Mouse (Mus musculus) forebrain, embryonic 16.5 days (tissue): ENCODE data around the gene Nceh1. TPM values are rescaled to one million over a fixed set of nuclear protein-coding genes. Genes with fewer than 3 reads are reported as not detected.

ENCODE experiments used
- ATAC-seq: fragments of 200-750 bp; cut with Nextera tagmentation; 2 replicates; pipeline ENCODE4 v1.8.0; 2017; ENCODE audit warnings: mild to moderate bottlenecking, moderate library complexity
- H3K27ac ChIP-seq: fragments of 300-500 bp; sonication (generic); 2 replicates; pipeline ENCODE4 v1.5.1; 2014; ENCODE audit warnings: low read length, control low read depth
- H3K27me3 ChIP-seq: fragments of 300-500 bp; sonication (generic); replicated peaks from 2 replicates; pipeline ENCODE4 v1.6.1; 2014; ENCODE audit warnings: low read length; ENCODE audit not compliant: control insufficient read depth, insufficient read depth
- H3K36me3 ChIP-seq: fragments of 300-500 bp; sonication (generic); 2 replicates; pipeline ENCODE4 v1.6.1; 2014; ENCODE audit not compliant: control insufficient read depth, insufficient read depth
- H3K4me1 ChIP-seq: fragments of 300-500 bp; sonication (generic); replicated peaks from 2 replicates; pipeline ENCODE4 v1.6.1; 2014; ENCODE audit warnings: low read length; ENCODE audit not compliant: control insufficient read depth, insufficient read depth
- H3K4me2 ChIP-seq: fragments of 300-500 bp; sonication (generic); 2 replicates; pipeline ENCODE4 v1.6.1; 2014; ENCODE audit warnings: mild to moderate bottlenecking, low read length, control low read depth
- H3K4me3 ChIP-seq: fragments of 300-500 bp; sonication (generic); replicated peaks from 2 replicates; pipeline ENCODE4 v1.5.1; 2014; ENCODE audit warnings: mild to moderate bottlenecking, low read length, control low read depth
- H3K9ac ChIP-seq: fragments of 300-500 bp; sonication (generic); replicated peaks from 2 replicates; pipeline ENCODE4 v1.6.1; 2014; ENCODE audit warnings: low read depth, low read length, control low read depth
- H3K9me3 ChIP-seq: fragments of 300-500 bp; sonication (generic); 2 replicates; pipeline ENCODE4 v1.6.1; 2016; ENCODE audit warnings: low read length; ENCODE audit not compliant: control insufficient read depth
- WGBS: fragments of 180-500 bp; shearing (Covaris S2); extraction: QIAGEN DNeasy Blood & Tissue Kit; methylation state at CpG from one replicate; pipeline ENCODE4 v1.1.7; 2014; 5-methylcytosine and 5-hydroxymethylcytosine counted together
- polyA plus RNA-seq: library from polyadenylated mRNA; unstranded; fragments of >200 nt; fragmentation: Nextera tagmentation; extraction: Ambion mirVana; gene quantifications from 2 replicates; pipeline ENCODE4 v1.2.1, GENCODE M21; 2015

Gene Nceh1
- polyA plus RNA-seq, 1 experiment from 2014 or later: 8.5 TPM

- Histone ChIP-seq H3K4me1 (peaks cover 12% of the 10 kb centered on the region), H3K27ac (no peak overlapping the region), H3K4me2 (no peak overlapping the region), H3K9me3 (no peaks in the 10 kb centered on the region), H3K27me3 (no peaks in the 10 kb centered on the region), H3K36me3 (no peaks in the 10 kb centered on the region), H3K9ac (no peak overlapping the region), H3K4me3 (no peak overlapping the region)
- no peak for ATAC-seq
- 86% methylated on average over 8 of the region's 9 CpGs for WGBS
These were observed 26.7 kb upstream of the Nceh1 start for GRCm38 (mm10) chr3:27155856-27156593.

GRCm38 (mm10) chr3:27156594-27156949, 26.2 kb upstream of the Nceh1 start:
- Histone ChIP-seq H3K27me3 (no peaks in the 10 kb centered on the region), H3K36me3 (no peaks in the 10 kb centered on the region), H3K9ac (no peak overlapping the region), H3K27ac (no peak overlapping the region), H3K4me2 (no peak overlapping the region), H3K9me3 (no peaks in the 10 kb centered on the region), H3K4me1 (peaks cover 12% of the 10 kb centered on the region), H3K4me3 (no peak overlapping the region)
- ATAC-seq: no peak
- WGBS: 65% methylated on average over 3 of the region's 3 CpGs

- Histone ChIP-seq H3K27me3 (no peaks in the 10 kb centered on the region), H3K9ac (no peak overlapping the region), H3K36me3 (no peaks in the 10 kb centered on the region), H3K4me2 (no peak overlapping the region), H3K9me3 (no peaks in the 10 kb centered on the region), H3K27ac (no peak overlapping the region), H3K4me3 (no peak overlapping the region), H3K4me1 (peaks cover 4% of the 10 kb centered on the region)
- 58% methylated on average over 4 of the region's 4 CpGs for WGBS
- no peak for ATAC-seq
These were observed 23.9 kb upstream of the Nceh1 start for GRCm38 (mm10) chr3:27158910-27159309.

- ATAC-seq: no peak
- WGBS: 89% methylated on average over 6 of the region's 6 CpGs
- no peaks in the 10 kb centered on the region for H3K4me1 ChIP-seq
These were observed 20.9 kb upstream of the Nceh1 start for GRCm38 (mm10) chr3:27161645-27162409.

GRCm38 (mm10) chr3:27162410-27162804, 20.4 kb upstream of the Nceh1 start:
- Histone ChIP-seq H3K27me3 (no peaks in the 10 kb centered on the region), H3K9ac (no peak overlapping the region), H3K9me3 (no peaks in the 10 kb centered on the region), H3K4me1 (no peaks in the 10 kb centered on the region), H3K4me2 (no peak overlapping the region), H3K4me3 (no peak overlapping the region), H3K27ac (no peak overlapping the region), H3K36me3 (no peaks in the 10 kb centered on the region)
- WGBS: 61% methylated on average over 2 of the region's 2 CpGs
- no peak for ATAC-seq

More at GRCm38 (mm10) chr3:27161645-27162409, 20.9 kb upstream of the Nceh1 start:
- no peak overlapping the region for H3K4me2 ChIP-seq
- no peaks in the 10 kb centered on the region for H3K27me3 ChIP-seq
- no peak overlapping the region for H3K4me3 ChIP-seq
- H3K9me3 ChIP-seq: no peaks in the 10 kb centered on the region
- no peak overlapping the region for H3K27ac ChIP-seq
- no peak overlapping the region for H3K9ac ChIP-seq
- H3K36me3 ChIP-seq: no peaks in the 10 kb centered on the region

GRCm38 (mm10) chr3:27165481-27166065, 17.2 kb upstream of the Nceh1 start:
- H3K36me3 ChIP-seq: no peaks in the 10 kb centered on the region
- no peak overlapping the region for H3K9ac ChIP-seq
- WGBS: 87% methylated on average over 3 of the region's 3 CpGs
- no peak overlapping the region for H3K4me3 ChIP-seq
- no peaks in the 10 kb centered on the region for H3K27me3 ChIP-seq
- H3K27ac ChIP-seq: no peak overlapping the region
- ATAC-seq: no peak
- H3K9me3 ChIP-seq: no peaks in the 10 kb centered on the region
- H3K4me1 ChIP-seq: no peaks in the 10 kb centered on the region
- H3K4me2 ChIP-seq: no peak overlapping the region

GRCm38 (mm10) chr3:27170257-27170656, 12.5 kb upstream of the Nceh1 start:
- H3K4me1 ChIP-seq: no peaks in the 10 kb centered on the region
- H3K36me3 ChIP-seq: no peaks in the 10 kb centered on the region
- H3K27ac ChIP-seq: no peak overlapping the region
- no peak overlapping the region for H3K4me3 ChIP-seq
- H3K9me3 ChIP-seq: no peaks in the 10 kb centered on the region
- H3K27me3 ChIP-seq: no peaks in the 10 kb centered on the region
- 55% methylated on average over 1 of the region's 1 CpGs for WGBS
- no peak for ATAC-seq
- H3K9ac ChIP-seq: no peak overlapping the region
- H3K4me2 ChIP-seq: no peak overlapping the region

GRCm38 (mm10) chr3:27179711-27180110, 3.1 kb upstream of the Nceh1 start:
- H3K27me3 ChIP-seq: no peaks in the 10 kb centered on the region
- no peak for ATAC-seq
- H3K4me3 ChIP-seq: no peak overlapping the region
- no peak overlapping the region for H3K27ac ChIP-seq
- no peaks in the 10 kb centered on the region for H3K36me3 ChIP-seq
- H3K9me3 ChIP-seq: no peaks in the 10 kb centered on the region
- no peak overlapping the region for H3K9ac ChIP-seq
- H3K4me1 ChIP-seq: peaks cover 7% of the 10 kb centered on the region
- 87% methylated on average over 8 of the region's 8 CpGs for WGBS
- H3K4me2 ChIP-seq: no peak overlapping the region

GRCm38 (mm10) chr3:27183601-27184175, 923 bp downstream of the Nceh1 start:
- no peaks in the 10 kb centered on the region for H3K9me3 ChIP-seq
- no peaks in the 10 kb centered on the region for H3K36me3 ChIP-seq
- peak overlapping the region; percentile 61 for H3K4me3 ChIP-seq
- no peaks in the 10 kb centered on the region for H3K27me3 ChIP-seq
- 10% methylated on average over 19 of the region's 19 CpGs for WGBS
- no peak overlapping the region for H3K27ac ChIP-seq
- H3K9ac ChIP-seq: peak overlapping the region; percentile 59
- H3K4me2 ChIP-seq: peak overlapping the region; percentile 88
- ATAC-seq: peak; percentile 29; the same call in 1 of the 2 replicates
- peaks cover 7% of the 10 kb centered on the region for H3K4me1 ChIP-seq
